Mouse (Mus musculus): ENCODE measurements around the gene Tyw3. TPM values are rescaled to one million over a fixed set of nuclear protein-coding genes. Genes with fewer than 3 reads are reported as not detected.
"Not testable (repeated sequence)": the region's sequence is repeated elsewhere in the genome, so short reads cannot be mapped to it uniquely, and the experiment has no call there.

Gene Tyw3
- polyA plus RNA-seq (2015; fragmentation: Nextera tagmentation; extraction: Ambion mirVana), result 13.3 and 14.1 TPM in 2 replicates

DNA sequence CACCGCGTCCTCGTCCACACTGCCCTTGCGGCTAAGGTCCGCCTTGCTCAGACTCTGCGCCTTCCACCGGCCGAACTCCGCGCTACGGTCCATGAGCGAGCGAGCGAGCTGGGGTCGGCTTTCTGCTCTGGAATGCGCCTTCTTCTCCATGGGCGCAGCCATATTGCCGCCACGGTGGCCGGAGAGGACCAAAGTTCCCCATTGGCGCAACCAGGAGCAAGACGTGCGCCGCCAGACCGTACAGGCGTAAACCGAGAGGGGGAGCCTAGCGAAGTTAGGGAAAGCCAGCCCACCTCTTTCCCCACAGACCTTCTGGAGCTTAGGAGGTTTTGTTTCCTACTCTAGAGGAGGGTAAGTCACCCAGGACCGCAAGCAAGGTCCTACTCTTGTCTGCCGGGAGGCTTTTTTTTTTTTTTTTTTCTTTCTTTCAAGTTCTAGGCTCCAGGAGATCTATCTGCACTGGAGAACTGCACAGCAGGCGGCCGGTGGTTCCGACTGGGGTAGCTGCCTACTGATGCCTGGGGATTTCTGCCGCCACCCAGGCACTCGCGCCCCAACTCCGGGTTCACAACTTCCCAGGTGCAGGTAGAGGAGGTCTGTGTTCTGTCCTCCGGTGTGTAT is at the start of gene Tyw3:
TSS of gene Tyw3 (minus strand) at position 171 of the 621 bp plus-strand sequence.
- H3K27ac ChIP-seq, result peak within 1 kb of the TSS; percentile 91
- H3K4me1 ChIP-seq, result peaks cover 10% of the 10 kb centered on the region; the same call in 1 of the 2 replicates
- H3K36me3 ChIP-seq (ENCODE audit: poor library complexity, severe bottlenecking), result peaks cover 20% of the 10 kb centered on the region
- under 1% methylated on average over 38 of the region's 38 CpGs for WGBS
- peak within 1 kb of the TSS; percentile 90 for H3K4me3 ChIP-seq
- H3K9me3 ChIP-seq (replicated peaks), result no peaks in the 10 kb centered on the region
- H3K4me2 ChIP-seq, result peak within 1 kb of the TSS; percentile 68
- ATAC-seq, result peak; percentile 97
- peak within 1 kb of the TSS; percentile 81 for H3K9ac ChIP-seq
- no peaks in the 10 kb centered on the region for H3K27me3 ChIP-seq

DNA sequence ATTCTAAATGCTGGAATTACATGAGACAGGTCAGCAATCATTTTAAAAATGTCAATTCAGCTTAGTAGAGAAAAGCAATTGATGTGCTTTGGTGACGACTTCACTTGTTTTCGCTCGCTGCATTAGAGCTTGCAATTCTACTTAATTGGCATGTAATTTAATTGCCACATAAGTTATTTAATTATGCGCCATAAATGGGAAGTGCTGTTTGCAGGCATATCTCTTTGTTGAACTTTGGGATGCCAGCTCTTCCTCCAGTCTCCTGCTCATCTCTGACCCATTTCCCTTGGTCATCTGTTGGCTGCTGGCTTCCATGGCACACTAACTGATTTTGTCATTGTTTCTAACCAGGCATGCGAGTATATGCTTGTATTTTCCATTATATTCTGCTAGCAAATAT is 36.2 kb upstream of the Tyw3 start:
- no peak for ATAC-seq

DNA sequence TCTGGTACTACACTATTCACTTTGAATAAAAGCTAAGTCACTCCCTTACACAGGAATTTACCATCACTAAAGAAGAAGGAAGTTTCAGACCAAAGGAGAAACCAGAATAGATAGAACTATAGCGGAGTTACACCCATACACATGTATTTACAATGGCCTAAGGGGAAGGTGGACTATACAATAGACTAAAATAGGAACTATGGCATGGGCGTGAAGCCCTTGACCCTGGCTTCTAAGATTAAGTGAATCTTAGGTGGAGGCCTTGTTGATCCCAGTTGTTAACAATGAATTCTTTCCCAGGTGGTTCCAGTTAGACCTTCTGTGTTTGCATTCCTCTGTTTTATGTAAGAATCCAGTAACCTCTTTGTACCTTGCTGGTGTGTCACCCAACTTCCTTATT is 34.4 kb upstream of the Tyw3 start:
- H3K4me2 ChIP-seq; H3K9me3 ChIP-seq (replicated peaks); H3K9ac ChIP-seq; ATAC-seq; H3K4me3 ChIP-seq; H3K36me3 ChIP-seq (ENCODE audit: poor library complexity, severe bottlenecking); H3K27ac ChIP-seq; H3K27me3 ChIP-seq; H3K4me1 ChIP-seq: not testable (repeated sequence)
- WGBS, result 93% methylated on average over 2 of the region's 2 CpGs

More for the DNA sequence above, 36.2 kb upstream of the Tyw3 start:
- H3K4me1 ChIP-seq, result no peaks in the 10 kb centered on the region
- no peak overlapping the region for H3K4me2 ChIP-seq
- H3K36me3 ChIP-seq (ENCODE audit: poor library complexity, severe bottlenecking), result no peaks in the 10 kb centered on the region
- H3K9ac ChIP-seq, result no peak overlapping the region
- no peak overlapping the region for H3K4me3 ChIP-seq
- WGBS, result 72% methylated on average over 5 of the region's 5 CpGs
- H3K9me3 ChIP-seq (replicated peaks), result no peaks in the 10 kb centered on the region
- no peak overlapping the region for H3K27ac ChIP-seq
- no peaks in the 10 kb centered on the region for H3K27me3 ChIP-seq

DNA sequence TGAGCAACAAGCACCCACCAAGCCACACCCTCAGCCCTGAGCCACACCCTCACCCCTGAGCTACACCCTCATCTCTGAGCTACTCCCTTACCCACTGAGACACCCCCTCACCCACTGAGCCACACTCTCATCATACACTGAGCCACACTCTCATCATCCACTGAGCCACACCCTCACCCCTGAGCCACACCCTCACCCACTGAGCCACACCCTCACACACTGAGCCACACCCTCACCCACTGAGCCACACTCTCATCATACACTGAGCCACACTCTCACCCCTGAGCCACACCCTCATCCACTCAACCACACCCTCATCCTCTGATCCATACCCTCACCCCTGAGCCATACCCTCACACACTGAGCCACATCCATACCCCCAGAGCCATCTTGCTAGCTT is 31.4 kb upstream of the Tyw3 start:
- ATAC-seq, result peak; percentile 43

DNA sequence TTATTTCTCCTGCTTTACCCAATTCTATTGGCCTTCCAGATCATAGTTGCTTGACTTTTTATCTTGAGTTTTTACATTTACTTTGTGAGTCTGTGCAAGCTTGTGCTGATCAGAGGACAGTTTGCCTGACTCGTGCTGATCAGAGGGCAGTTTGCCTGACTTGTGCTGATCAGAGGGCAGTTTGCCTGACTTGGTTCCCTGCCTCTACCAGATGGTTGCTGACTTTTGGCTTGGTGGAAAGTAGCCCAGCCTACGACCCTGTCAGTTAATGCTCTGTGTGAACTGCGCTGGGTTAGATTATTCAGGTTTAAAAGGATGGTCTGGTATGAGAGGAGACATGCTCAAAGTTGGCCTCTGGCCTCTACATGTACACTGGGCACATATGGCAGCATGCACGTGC is 19.2 kb upstream of the Tyw3 start:
- ATAC-seq, result no peak
- Histone ChIP-seq H3K4me3 (no peak overlapping the region), H3K9ac (no peak overlapping the region), H3K36me3 (ENCODE audit: poor library complexity, severe bottlenecking) (no peaks in the 10 kb centered on the region), H3K4me2 (no peak overlapping the region), H3K4me1 (no peaks in the 10 kb centered on the region), H3K27ac (no peak overlapping the region), H3K9me3 (replicated peaks) (no peaks in the 10 kb centered on the region), H3K27me3 (no peaks in the 10 kb centered on the region)
- WGBS, result 95% methylated on average over 4 of the region's 4 CpGs

More for the DNA sequence above, 31.4 kb upstream of the Tyw3 start:
- no peaks in the 10 kb centered on the region for H3K9me3 ChIP-seq (replicated peaks)
- H3K27ac ChIP-seq, result no peak overlapping the region
- H3K4me2 ChIP-seq, result no peak overlapping the region
- H3K27me3 ChIP-seq, result no peaks in the 10 kb centered on the region
- no peak overlapping the region for H3K4me3 ChIP-seq
- H3K36me3 ChIP-seq (ENCODE audit: poor library complexity, severe bottlenecking), result no peaks in the 10 kb centered on the region
- no peak overlapping the region for H3K9ac ChIP-seq
- H3K4me1 ChIP-seq, result no peaks in the 10 kb centered on the region

DNA sequence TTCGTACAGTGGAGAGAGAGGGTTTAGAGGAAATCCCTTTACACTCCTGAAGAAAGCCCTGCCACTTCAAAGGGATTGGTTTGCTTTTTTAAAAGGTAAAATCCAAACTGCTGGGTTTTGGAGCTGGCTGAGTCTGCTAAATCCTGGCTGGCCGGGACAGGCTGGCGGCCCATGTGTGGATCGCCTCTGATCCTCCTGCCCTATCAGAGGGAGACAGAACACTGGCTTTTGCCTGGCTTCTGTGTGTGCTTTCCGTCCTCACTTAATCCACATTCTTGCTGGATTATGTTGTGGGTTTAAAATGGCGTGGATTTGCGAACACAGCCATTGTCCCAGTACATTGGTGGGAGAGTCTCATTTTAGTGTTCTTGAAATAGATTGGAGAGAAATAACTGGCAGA is 18.4 kb upstream of the Tyw3 start:
- Histone ChIP-seq H3K27me3 (no peaks in the 10 kb centered on the region), H3K9me3 (replicated peaks) (no peaks in the 10 kb centered on the region), H3K4me3 (no peak overlapping the region), H3K4me2 (no peak overlapping the region), H3K4me1 (no peaks in the 10 kb centered on the region), H3K9ac (no peak overlapping the region), H3K27ac (no peak overlapping the region), H3K36me3 (ENCODE audit: poor library complexity, severe bottlenecking) (no peaks in the 10 kb centered on the region)
- 71% methylated on average over 7 of the region's 7 CpGs for WGBS
- no peak for ATAC-seq

DNA sequence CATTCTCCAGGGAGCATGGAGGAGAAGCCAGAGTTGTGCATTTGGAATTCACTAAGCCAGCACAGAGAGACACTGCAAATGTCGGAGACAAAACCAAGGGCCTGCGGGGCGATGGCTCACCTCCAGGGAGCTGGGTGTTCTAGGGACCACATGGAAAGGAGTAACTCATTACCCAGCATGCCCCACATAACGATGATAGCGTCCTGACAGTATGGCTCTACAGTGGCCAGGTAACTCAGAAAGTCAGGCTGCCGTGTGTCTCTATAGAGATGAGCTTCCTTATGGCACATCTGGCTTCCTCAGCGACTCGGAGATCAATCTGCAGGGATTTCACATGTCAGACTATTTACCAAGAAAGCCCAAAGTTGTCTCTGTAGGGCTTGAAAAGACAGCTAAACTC is 17.9 kb upstream of the Tyw3 start:
- no peak overlapping the region for H3K4me2 ChIP-seq
- no peaks in the 10 kb centered on the region for H3K4me1 ChIP-seq
- WGBS, result 84% methylated on average over 8 of the region's 8 CpGs
- H3K36me3 ChIP-seq (ENCODE audit: poor library complexity, severe bottlenecking), result no peaks in the 10 kb centered on the region
- no peak overlapping the region for H3K9ac ChIP-seq
- no peak for ATAC-seq
- no peaks in the 10 kb centered on the region for H3K9me3 ChIP-seq (replicated peaks)
- H3K27me3 ChIP-seq, result no peaks in the 10 kb centered on the region
- no peak overlapping the region for H3K4me3 ChIP-seq
- no peak overlapping the region for H3K27ac ChIP-seq

DNA sequence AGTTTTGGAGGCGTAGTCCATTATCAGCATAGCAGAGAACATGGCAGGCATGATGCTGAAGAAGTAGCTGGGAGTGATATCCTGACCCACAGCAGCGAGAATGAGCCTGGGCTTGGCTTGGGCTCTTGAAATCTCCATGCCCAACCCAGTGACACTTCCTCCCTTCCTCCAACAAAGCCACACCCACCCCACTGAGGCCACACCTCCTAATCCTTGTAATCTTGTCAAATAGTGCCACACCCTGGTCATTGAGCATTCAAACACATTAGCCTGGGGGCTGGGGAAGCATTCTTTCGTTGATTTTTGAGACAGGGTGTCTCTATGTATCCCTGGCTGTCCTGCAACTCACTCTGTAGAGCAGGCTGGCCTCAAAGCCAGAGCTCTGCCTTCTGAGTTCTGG is 15.0 kb upstream of the Tyw3 start:
- peaks cover 3% of the 10 kb centered on the region; the same call in 1 of the 2 replicates for H3K36me3 ChIP-seq (ENCODE audit: poor library complexity, severe bottlenecking)
- H3K9me3 ChIP-seq (replicated peaks), result no peaks in the 10 kb centered on the region
- no peak overlapping the region for H3K4me3 ChIP-seq
- H3K27me3 ChIP-seq, result no peaks in the 10 kb centered on the region
- no peak overlapping the region for H3K4me2 ChIP-seq
- ATAC-seq, result no peak
- WGBS, result 87% methylated on average over 3 of the region's 3 CpGs
- H3K4me1 ChIP-seq, result no peaks in the 10 kb centered on the region
- H3K9ac ChIP-seq, result no peak overlapping the region
- H3K27ac ChIP-seq, result no peak overlapping the region

DNA sequence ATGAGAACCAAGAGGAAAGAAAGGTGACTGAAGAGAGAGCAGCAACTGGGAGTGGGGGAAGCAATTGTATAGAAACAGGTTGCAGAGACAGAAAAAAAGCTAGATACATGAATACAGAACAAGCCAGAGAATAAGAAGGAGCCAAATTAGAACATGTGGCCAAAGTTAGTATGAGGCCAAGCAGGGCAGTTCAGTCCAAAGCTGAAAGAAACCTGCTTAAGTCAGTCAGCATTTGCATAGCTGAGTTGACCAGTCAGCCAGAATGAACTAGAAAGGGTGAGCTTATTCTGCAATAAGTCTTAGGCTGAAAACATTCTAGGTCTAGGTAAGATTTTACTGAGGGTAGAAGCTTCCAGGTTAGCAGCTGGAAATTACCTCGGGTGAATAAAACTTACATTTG is 11.0 kb upstream of the Tyw3 start:
- Histone ChIP-seq H3K4me2 (no peak overlapping the region), H3K27ac (no peak overlapping the region), H3K9ac (no peak overlapping the region), H3K9me3 (replicated peaks) (no peaks in the 10 kb centered on the region), H3K4me3 (no peak overlapping the region), H3K27me3 (no peaks in the 10 kb centered on the region), H3K36me3 (ENCODE audit: poor library complexity, severe bottlenecking) (peaks cover 11% of the 10 kb centered on the region; the same call in 1 of the 2 replicates), H3K4me1 (no peaks in the 10 kb centered on the region)
- WGBS, result 86% methylated on average over 1 of the region's 1 CpGs
- ATAC-seq, result no peak

DNA sequence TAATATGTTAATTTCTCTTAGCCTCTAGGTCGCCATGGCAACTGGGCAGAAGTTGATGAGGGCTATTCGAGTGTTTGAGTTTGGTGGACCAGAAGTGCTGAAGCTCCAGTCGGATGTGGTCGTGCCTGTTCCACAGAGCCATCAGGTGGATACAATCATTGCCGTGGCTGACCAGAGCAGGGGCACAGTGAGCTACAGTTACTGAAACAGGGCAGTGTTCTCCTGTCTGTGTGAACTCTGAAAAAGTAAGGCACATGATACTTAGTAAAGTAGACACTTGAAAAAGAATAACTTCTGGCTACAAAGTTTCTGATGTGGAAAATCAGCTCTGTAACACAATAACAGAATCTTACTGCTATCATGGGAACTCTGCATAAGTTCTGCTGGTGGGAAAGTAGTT is 8.0 kb upstream of the Tyw3 start:
- no peaks in the 10 kb centered on the region for H3K9me3 ChIP-seq (replicated peaks)
- no peak overlapping the region for H3K4me2 ChIP-seq
- WGBS, result 70% methylated on average over 5 of the region's 5 CpGs

DNA sequence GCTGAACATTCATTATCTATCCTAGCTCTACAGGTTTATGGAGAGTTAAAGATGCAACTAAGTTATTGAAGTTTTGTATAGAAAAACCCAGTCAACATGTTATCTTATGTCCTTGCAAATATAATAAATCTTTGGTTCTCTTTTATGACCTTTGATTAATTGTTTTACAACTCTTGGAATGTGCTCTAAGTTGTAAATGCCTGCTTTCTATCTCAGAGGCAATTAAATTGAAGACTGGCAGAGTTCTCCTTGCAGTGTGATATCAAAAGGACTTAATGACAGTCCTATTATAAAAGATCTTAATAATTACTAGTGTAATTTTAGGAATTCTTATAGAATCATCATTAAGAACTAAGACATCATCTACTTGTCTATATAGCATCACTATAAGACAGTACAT is 5.2 kb upstream of the Tyw3 start:
- peaks cover 8% of the 10 kb centered on the region; the same call in 1 of the 2 replicates for H3K36me3 ChIP-seq (ENCODE audit: poor library complexity, severe bottlenecking)
- H3K4me3 ChIP-seq, result no peak overlapping the region
- peaks cover 6% of the 10 kb centered on the region; the same call in 1 of the 2 replicates for H3K4me1 ChIP-seq
- no peaks in the 10 kb centered on the region for H3K9me3 ChIP-seq (replicated peaks)
- H3K4me2 ChIP-seq, result no peak overlapping the region
- no peaks in the 10 kb centered on the region for H3K27me3 ChIP-seq
- H3K9ac ChIP-seq, result no peak overlapping the region
- H3K27ac ChIP-seq, result no peak overlapping the region
- no peak for ATAC-seq

More for the DNA sequence above, 8.0 kb upstream of the Tyw3 start:
- no peak overlapping the region for H3K27ac ChIP-seq
- H3K4me3 ChIP-seq, result no peak overlapping the region
- no peak overlapping the region for H3K9ac ChIP-seq
- no peaks in the 10 kb centered on the region for H3K27me3 ChIP-seq
- H3K4me1 ChIP-seq, result no peaks in the 10 kb centered on the region
- ATAC-seq, result no peak
- H3K36me3 ChIP-seq (ENCODE audit: poor library complexity, severe bottlenecking), result peaks cover 11% of the 10 kb centered on the region; the same call in 1 of the 2 replicates

DNA sequence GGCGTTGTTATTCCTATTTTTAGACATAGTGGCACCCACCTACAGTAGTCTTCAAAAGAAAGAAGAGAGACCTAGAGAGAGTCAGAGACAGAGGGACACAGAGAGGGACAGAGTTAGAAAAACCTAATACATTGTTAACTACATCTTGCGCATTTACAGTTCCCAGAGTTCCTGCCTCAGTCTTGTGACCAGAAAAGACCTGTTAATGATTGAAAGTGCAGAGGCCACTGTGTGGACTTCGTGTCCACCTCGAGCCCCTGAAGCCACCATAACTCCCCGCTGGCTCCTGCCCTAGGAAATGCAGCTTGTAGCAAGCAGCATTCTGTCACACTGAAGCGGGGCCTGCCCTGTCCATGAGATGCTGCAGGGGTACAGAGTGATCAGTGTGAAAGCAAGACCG is 657 bp upstream of the Tyw3 start:
- H3K36me3 ChIP-seq (ENCODE audit: poor library complexity, severe bottlenecking), result peaks cover 15% of the 10 kb centered on the region
- peak overlapping the region; percentile 90 for H3K4me3 ChIP-seq
- WGBS, result 40% methylated on average over 7 of the region's 7 CpGs
- H3K27ac ChIP-seq, result no peak overlapping the region
- peak overlapping the region; percentile 68 for H3K4me2 ChIP-seq
- H3K9ac ChIP-seq, result peak overlapping the region; percentile 81
- no peaks in the 10 kb centered on the region for H3K9me3 ChIP-seq (replicated peaks)
- no peak for ATAC-seq
- peaks cover 10% of the 10 kb centered on the region; the same call in 1 of the 2 replicates for H3K4me1 ChIP-seq
- H3K27me3 ChIP-seq, result no peaks in the 10 kb centered on the region

DNA sequence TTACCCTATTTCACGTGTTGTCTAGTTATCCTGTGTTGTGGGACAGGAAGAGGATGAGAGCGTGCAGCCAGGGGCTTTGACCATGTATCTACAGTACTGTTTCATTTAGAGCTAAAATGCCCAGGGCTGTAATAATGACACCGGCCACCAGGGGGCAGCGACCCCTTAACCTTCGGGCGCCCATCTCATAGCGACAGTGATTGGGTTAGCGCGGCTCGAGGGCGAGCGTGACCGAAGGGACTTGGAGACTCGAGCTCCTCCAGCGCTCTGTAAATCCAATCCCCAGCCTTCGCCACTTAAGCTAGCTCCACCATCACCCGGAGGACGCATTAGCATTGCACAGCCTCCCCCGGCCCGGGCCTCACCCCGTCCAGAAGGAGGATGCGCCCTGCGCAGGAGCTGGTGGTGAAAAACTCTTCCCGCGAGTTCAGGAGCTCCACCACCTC is 393 bp downstream of the Tyw3 start, which contains the start of gene Cryz:
TSS of gene Cryz (plus strand) at position 224 of the 446 bp plus-strand sequence.
- H3K4me2 ChIP-seq, result peak within 1 kb of the TSS; percentile 68
- peak within 1 kb of the TSS; percentile 91 for H3K27ac ChIP-seq
- WGBS, result 0% methylated on average over 25 of the region's 25 CpGs
- peaks cover 10% of the 10 kb centered on the region; the same call in 1 of the 2 replicates for H3K4me1 ChIP-seq
- ATAC-seq, result peak; percentile 88
- H3K9ac ChIP-seq, result peak within 1 kb of the TSS; percentile 81
- peaks cover 25% of the 10 kb centered on the region for H3K36me3 ChIP-seq (ENCODE audit: poor library complexity, severe bottlenecking)
- H3K4me3 ChIP-seq, result peak within 1 kb of the TSS; percentile 90
- H3K9me3 ChIP-seq (replicated peaks), result no peaks in the 10 kb centered on the region
- H3K27me3 ChIP-seq, result no peaks in the 10 kb centered on the region
